Mouse (Mus musculus) embryo, embryonic 10 days (tissue): ENCODE data around the gene Serpina3n.
"Not testable (repeated sequence)": the region's sequence is repeated elsewhere in the genome, so short reads cannot be mapped to it uniquely, and the experiment has no call there.

Experiments
- DNase-seq: peaks from one replicate; pipeline ENCODE4 v3.0.0-alpha.2; 2015; ENCODE audit warnings: low spot score

Gene Serpina3n

DNA sequence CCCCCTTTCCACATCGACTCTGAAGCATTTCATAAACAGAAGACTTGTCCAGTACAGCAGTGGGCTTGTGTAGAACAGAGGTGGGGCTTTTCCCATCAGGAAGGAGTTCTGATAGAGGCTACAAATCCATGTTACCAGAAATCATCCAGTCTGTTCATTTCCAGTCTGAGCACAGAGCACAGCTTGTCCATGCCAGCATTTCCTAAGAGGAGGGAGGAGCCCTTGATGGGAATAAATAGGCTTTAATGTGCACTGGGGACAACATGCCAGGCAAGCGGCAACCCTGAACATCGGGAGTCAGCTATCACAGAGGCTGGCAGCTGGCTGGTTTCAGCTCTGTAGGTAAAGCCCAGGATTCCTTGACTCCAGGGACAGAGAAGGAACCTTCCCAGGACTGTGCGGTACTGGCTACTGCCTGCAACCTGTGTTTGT, at the start of gene Serpina3n:
TSS of gene Serpina3n (plus strand) at position 276 of the 432 bp plus-strand sequence.
- no peak for DNase-seq

DNA sequence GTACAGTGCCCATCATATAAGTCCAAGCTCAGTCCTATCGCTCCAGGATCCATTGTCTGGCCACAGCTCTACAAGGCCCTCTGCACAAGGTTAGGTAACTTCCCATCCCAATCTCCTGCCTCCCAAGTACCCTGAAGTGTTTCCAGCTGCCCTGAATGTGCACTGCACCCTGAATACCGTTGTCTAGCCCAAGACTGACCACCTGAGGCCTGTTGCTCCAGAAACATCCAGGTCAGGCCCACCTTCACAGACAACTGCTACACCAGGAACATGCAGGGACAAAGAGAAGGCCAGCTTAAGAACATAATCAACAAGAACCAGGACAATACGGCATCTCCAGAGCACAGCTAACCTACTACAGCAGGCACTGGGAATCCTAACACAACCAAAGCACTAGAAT, 36.5 kb upstream of the Serpina3n start:
- no peak for DNase-seq

DNA sequence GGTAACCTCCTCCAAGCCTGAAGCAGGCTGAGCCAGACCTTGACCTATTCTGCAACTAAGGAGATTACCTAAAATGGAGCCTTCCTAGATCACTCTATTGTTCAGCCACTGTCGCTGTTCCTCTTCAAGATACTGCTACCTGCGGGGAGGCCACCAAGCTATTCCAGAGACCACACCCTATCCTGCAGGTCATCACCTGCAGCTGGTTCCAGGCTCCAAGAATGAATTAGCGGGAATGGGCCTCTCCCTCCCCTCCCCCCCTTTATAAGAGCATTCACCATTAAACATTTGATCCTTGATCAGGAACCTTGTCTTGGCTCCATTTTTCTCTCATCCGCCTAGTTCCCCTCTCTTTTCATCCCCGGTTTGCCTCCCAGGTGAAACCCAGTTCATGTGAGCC, 29.4 kb upstream of the Serpina3n start:
- not testable (repeated sequence) for DNase-seq

DNA sequence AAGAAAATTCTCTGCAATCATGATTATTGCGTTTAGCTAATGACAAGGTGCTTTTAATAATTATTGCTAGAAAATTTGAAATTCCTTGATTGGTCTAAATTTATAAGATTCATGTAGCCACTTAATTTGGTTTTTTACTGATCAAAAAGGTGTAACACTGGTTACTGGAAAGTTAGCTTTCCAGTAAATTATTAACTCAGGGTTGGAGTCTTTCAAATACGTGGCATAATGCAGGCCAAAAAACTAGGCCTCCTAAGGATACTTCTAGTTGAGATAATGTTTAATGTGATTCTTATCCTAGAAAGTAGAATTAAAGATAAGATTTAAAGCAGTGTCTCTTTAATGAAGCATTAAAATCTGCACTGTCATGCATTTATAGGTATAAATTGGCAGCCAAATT, 28.2 kb upstream of the Serpina3n start:
- not testable (repeated sequence) for DNase-seq

DNA sequence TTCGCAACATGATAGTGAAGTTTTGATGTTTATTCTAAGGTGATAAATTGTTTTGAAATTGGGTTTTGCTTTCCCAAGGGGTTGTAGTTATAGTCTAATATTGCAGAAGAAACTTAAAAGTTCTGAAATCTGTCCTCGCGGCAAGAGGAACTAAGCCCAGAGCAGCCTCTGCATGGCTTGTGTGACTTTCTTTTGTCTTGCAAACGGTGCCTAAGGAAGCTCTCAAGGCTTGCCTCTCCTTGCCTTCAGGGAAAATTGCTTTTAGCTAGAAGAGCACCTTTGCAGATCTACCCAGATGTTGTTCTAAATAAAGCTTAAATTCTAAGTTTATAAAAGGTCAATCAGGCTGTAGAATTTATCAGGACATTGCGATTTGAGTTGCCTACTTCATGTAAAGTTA, 27.7 kb upstream of the Serpina3n start:
- not testable (repeated sequence) for DNase-seq

DNA sequence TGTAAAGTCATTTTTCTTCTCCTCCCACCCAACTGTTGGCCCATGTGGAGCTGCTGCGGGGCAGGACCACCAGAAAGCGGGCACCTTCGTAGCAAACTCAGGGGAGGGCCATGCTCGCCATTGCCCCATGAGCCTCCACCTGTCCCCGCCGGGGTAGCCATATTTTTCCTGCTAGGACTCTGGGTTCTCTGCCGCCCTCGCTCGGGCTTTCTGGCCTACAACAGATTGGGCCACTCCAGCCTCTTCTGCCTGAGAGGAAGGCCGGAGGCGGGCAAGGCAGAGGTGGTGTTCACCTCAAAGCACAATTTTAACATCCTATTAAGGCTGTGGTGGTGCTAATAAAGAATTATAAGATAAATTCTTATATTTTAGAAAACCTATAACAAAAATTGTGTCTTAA, 26.7 kb upstream of the Serpina3n start:
- DNase-seq: no peak

DNA sequence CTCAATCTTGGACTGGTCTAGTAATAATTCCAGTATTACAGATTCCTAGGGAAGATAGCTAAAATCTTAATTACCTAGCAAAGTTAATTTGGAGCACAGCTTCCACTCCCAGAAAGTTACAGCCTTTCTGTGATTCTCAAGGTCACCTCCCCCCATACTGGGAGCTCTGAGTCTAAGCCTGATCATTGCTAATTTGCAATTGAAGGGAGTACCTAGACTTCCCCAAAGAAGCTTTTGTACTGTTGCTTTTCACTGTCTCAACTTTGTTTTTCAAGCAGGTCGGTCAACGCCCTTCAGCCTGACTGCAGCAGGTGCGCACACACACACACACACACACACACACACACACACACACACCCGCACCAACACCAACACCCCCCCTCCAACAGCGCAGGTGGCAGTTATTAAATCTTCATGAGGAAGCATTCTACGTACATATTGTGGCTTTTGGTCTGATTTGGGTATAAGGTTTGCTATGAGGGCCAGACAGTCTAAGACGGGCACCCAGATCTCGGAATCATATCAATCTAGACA, 25.4 kb upstream of the Serpina3n start:
- DNase-seq: not testable (repeated sequence)

DNA sequence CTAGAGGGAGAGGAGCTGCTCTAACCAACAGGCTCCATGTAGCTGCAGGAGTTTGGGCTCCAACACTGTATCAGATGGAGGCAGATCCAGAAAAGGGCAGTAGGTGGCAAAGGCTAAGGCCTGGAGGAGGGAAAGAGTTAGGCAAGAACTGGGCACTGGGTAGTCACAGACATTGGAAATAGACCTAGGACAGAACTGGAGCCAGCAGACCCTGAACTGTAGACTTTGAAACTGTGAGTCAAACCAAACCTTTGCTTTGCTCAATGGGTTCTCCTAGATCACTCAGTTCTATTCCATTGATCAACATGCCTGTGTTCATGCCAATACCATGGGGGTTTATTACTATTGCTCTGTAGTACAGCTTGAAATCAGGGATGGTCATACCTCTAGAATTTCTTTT, 20.5 kb upstream of the Serpina3n start:
- not testable (repeated sequence) for DNase-seq

DNA sequence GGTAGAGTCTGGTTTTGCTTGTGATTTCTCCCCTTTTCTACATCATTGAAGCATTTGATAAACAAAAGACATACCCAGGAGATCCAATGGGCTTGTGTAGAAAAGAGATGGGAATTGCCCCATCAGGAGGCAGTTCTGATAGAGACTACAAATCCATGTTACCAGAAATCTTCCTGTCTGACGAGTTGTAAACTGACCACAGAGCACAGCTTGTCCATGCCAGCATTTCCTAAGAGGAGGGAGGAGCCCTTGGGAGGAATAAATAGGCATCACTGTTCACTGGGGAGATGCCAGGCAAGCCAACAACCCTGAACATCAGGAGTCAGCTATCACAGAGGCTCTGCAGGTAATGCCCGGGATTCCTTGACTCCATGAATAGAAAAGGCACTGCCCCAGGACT, 19.7 kb upstream of the Serpina3n start:
- DNase-seq: not testable (repeated sequence)

DNA sequence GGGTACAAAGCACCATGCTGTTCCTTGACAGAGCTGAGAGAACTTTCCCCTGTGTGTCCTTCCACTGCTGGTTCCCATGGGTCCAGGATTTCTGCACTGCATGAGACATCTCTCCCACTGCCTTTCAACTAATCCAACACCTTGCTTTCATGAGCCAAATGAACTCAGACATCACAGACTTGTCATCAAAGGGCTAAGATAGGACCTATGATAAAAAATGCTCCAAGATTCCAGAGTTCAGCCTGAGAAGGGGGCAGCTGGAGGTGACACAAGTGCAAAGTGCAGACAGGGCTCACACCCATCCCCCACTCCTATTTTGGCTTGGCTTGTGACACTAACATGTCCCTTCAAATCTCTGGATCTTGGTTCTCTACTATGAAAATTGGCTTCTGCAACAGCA, 18.1 kb upstream of the Serpina3n start:
- DNase-seq: no peak

DNA sequence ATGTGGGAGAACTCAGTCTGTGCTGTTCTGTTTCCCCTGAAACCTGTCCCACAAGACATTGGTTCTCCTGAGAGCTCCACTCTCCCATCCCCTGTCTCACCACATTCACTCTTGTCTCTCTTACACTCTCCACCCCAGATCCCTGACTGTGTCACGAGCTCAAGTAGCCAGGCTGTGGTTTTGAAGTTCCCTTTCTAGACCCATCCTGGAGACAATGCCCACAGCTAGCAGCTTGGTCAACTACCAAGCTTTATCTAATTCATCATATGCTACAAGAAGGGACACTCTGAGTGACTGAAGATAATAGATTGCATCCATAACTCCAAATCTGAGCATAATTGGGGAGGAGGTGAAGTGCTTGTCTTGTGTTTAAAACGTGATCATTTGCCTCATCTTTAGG, 15.5 kb upstream of the Serpina3n start:
- not testable (repeated sequence) for DNase-seq

DNA sequence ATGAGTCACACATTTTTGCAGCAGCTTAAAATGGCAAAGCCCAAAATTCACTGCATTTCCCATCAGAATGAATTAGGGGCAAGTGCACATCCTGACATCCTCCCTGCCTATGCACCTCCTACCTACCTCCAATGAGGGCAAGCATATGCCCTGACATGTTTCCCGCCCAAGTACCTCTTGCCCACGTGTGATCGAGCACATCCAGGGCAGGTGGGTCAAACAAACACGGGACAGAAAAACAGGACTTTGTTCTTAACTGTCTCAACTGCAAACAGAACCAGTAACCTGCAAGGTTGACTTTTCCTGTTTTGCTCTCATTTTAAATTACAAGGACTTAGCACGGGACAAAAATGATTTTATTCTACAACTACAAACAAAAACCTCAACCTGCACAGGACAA, 2.6 kb upstream of the Serpina3n start:
- DNase-seq: no peak

DNA sequence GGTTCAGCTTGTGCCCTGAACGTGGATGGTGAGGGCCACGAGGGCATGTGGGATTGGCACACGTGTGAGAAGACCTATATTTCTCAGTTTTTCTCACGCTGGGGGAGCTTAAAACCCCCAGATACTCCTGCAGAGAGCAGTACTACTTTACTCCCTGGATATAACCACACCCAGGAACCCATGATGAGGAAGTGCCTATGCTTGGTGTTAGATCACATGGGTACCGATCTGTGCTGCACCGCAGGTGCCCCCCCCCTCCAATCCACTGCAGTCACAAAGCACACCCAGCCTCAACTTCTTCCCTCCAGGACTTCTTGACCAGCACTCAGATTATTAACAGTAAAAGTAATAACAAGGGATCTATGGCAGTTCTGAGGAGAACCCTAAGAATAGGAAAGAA, 6.0 kb downstream of the Serpina3n start:
- no peak for DNase-seq

DNA sequence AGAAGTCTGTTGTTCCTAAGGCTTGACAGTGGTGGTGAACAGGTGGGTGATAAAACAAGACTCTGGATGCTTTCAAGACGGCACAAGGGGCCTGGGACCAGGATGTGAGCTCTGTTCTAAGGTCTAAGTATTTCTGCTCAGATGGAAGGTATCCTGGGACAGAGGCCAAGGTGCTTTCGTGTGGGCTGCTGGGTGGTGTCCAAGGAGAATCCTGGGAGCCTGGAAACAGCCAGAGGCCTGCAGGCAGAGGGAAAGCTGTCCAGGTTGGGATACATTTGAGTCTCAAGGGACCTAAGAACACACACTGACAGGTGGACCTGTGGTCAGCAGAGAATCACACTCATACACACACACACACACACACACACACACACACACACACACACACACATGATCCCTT, 8.0 kb downstream of the Serpina3n start:
- DNase-seq: no peak

DNA sequence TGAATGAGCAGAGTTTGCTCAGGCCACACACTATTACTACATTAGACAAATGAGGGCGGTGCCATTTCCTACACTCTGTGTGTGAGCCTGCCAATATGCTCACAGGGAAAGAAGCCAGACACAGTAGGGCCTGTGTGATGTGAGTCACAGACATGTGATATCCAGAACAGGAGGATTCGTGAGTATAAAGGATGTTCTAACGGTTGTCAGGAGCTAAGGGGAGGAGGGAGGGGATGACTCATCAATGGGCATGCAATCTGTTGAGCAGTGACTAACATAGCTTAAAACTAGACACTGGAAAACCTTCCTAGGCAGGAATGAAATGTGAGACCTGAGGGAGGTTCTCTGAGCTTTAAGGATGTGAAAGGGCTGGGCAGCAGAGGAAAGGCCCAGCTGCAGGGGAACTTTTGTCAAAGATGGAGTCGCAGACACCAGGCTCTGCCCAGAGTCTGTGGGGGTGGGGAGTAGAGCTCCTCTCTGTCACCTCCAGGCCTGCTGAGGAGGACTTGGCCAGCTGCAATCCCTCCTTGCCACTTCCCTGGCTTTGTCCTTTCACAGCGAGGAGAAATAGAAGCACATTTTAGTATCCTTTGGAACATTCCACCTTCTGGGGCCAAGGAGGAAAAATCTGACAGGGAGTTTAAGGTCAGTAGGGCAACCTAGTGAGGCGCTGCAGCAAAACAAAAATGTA, 9.2 kb downstream of the Serpina3n start:
- no peak for DNase-seq

DNA sequence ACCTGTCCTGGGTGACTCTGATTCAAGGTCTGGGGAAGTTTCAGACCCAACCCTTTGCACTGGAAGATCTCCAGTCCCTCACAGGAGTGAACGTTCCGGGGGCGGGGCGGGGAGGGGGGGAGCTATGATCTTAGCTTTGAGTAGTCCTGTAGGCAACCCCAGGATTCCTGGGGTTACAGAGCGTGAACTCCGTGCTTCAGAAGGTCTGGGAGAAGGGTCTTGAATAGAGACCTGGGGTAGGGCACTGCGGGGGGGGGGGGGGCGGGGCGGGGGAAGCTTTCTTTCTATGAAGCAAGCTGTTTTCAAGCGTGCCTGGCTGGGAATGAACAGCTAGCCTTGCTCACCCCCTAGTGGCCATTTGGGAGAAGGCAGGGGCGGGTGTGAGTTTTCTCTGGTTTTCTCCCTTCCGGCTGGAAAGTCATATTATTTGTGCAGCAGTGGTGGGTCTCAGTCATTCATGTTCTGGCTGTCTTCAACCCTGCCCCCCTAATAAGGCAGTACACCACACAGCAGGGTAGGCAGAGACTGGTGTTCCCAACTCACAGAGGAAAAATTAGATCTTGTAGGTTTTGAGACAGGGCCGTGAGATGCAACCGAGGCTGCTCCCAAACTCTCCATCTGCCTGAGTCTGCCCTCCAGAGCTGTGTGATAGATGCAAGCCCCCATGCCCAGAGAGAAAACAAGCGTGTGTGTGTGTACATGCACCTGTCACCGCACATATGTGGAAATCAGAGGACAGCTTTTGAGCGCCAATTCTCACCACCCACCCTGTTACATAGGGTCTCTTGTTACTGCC, 12.0 kb downstream of the Serpina3n start:
- peak; percentile 85 for DNase-seq

DNA sequence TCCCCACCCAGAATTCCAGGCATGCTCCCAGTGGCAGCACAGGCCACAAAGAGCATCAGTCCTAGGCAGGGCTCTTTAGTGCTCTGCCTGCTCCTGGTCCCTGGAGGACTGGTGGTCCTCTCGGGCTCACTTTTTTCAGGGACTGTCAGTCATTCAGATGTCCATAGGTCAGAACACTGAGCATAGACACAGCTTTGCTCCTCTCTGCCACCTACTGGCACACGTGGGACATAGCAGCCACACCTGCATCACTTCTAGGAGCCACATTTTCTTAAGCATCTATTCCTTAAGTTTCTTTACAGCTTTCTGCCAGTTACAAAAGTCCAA, 12.6 kb downstream of the Serpina3n start:
- DNase-seq: peak; percentile 67

DNA sequence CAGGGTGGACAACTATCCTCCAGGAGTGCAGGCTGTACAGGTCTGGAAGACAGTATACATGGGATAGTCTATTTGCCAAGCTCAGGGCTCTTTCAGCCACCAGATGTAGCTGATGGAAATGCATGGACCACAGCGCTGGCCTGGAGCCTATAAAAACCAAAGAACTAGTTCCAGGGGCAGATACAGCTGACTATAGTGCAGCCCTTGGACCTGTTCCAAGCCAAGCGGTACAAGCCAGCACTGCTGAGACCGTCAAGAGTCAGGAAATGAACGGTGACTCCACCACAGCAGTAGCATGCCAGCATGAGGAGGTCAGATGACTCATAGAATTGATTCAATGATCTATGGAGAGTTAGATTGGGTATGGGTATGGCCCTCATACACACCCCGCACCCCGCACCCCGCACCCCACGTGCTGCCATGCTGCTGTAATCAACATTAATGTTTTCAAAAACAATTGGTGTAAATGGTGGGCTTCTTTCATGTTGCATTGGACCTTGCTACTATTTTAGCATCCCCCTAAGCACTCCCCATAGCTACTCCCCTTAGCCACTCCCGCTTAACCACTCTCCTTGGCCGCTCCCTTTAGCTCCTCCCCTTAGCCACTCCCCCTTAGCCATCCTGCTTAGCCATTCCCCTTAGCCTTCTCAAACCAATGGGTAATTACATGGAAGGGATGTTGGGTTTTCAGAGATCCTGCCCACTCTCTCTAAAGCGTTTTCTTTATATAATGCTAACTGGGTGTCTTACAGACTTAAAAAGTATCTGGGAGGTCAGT, 16.3 kb downstream of the Serpina3n start:
- no peak for DNase-seq

DNA sequence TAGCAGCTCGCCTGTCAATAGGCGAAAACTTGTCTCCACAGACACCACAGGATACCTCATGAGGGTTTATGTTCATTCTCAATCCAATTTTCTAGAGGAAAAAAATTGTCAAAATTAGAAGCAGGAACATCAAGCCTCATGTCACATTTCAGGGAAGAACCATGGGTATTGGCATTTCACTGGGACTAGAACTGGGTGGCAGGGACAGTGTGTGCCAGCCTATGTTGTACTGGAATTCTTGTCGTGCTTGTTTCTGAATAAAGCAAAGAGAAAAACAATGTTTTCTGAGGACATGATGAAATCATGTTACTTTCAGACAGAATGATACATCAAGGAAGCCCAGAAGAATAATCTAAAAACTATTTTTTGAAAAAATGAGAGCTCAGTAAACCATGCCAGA, 19.1 kb downstream of the Serpina3n start:
- DNase-seq: no peak

DNA sequence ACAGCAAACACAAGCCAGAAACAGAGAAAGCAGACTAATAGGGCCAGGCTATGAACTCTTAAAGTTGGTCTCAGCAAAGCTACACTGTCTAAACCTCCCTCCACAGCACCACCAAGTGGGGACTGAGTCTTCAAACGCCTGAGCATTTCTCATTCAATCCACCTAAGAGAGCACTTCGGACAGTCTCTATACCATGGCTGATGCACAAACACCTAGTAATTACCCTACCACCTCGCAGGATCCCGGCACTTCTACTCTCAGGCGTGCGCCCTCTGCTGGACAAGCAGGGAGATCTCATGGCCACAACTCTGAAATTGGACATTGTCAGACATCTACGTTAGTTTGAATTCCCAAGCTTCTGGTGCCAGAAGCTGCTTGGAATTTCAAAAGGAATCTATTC, 20.4 kb downstream of the Serpina3n start:
- peak; percentile 80 for DNase-seq

DNA sequence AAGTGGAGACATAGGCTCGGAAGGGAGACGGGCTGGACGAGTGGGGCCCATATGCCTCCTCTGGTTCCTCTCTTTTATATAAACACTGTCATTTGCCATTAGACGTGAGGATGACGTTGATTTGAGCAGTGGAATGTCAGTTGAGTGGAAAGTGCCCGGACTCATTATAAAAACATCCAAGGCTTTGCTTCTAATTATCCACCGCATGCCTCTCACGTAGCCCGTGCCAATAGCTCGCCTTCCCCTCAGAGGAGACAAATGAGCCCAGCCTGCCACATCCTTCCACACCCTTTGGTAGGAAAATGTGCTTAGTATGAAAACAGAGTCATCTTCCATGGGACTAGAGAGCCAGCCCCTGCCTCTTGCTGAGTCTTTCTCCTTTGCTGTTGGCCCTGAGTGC, 24.8 kb downstream of the Serpina3n start:
- DNase-seq: no peak

DNA sequence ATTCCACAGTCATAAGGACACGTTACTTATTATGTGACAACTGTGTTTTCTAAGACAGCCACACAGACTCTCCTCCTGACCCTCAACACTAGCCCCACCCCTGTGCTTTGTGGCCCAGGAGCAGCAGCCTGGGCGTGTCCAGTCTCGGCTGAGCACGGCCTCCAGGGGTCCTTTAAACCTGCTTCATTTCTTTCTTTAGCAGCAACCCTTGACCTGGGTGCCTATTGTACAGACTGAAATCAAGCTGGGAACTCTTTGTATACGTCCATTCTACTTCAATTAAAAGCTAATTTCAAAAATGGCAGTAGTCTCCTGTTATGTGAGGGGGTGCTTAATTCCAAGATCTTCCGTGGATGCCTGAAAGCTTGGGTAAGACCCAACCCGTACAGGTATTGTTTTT, 26.7 kb downstream of the Serpina3n start:
- no peak for DNase-seq
